In the genomic region with DNA sequence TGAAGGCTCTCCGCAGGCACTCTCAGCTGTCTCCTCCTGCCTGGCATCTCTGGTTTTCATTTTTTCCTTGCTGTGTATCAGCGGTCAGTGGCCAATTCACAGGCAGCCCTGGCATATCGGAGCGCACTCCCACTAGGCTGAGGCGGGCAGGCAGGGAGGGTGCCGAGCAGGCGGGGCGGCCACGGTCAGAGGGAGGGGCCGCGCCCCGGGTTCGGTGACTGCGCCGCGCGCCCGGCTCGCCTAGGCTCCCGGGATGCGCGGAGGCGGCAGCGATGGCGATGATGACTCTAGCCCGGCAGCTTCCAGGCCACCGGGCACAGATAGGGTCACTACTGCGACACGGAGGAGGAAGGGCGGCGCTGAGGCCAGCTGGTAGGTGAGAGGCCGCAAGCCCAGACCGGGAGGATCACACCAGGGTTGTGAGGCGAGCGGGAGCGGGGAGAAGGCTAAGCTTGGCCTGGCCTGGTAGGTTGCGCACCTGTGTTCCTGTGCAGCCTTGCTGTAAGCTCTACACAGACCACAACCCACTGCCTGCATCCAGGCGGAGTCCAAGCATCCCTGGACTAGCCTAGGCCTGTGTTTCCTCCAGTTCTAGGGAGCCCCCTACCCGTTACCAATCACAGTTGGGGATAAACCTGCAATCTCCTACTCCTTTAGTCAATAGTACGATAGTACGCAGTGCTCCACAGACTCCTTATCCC, we compare ENCODE assay signal across 8 mouse cellular contexts. TPM values are rescaled to one million over a fixed set of nuclear protein-coding genes. Genes with fewer than 3 reads are reported as not detected.
A peak's percentile ranks its signal among the peaks of the same experiment; 100 is the strongest.
DNase-seq lines count a peak whose midpoint lies in the region; ATAC-seq and TF ChIP-seq lines count a peak whose summit lies in the region.

Gpr75 (plus strand) TSS at position 188 of the 701 bp plus-strand sequence.
Asb3 (plus strand) TSS at position 246 of the 701 bp plus-strand sequence.

- in situ Hi-C loops in ES-E14 (cut with MboI; ENCODE audit: low sequenced_read_pairs in 2 of 2, unreplicated experiment in 2 of 2): no loop called here

- intact Hi-C loops in heart, postnatal 10 days (cut with DNase I): no loop called here

- H3K4me2 ChIP-seq in forebrain, postnatal 0 days (ENCODE audit: low read depth): peak within 1 kb of the TSS; percentile 69
- H3K4me2 ChIP-seq in liver, embryonic 13.5 days: peak within 1 kb of the TSS; percentile 65
- H3K4me2 ChIP-seq in neural tube, embryonic 11.5 days (ENCODE audit: low read depth): peak within 1 kb of the TSS; percentile 82

- 3% methylated on average over 41 of the region's 41 CpGs for WGBS in forebrain, postnatal 0 days
- 8% methylated on average over 41 of the region's 41 CpGs for WGBS in liver, embryonic 13.5 days (ENCODE audit: insufficient replicate concordance)
- WGBS in neural tube, embryonic 11.5 days: 5% methylated on average over 41 of the region's 41 CpGs

- peak; percentile 36 for TF ChIP-seq CTCF in forebrain, postnatal 0 days (IDR thresholded peaks at IDR 0.05; ENCODE audit: low read depth)

- no peaks in the 10 kb centered on the region for H3K9me3 ChIP-seq in ES-E14 (ENCODE audit: control insufficient read depth, insufficient read depth, low read depth, low read length)
- H3K9me3 ChIP-seq in forebrain, postnatal 0 days (ENCODE audit: low read length): no peaks in the 10 kb centered on the region
- no peaks in the 10 kb centered on the region for H3K9me3 ChIP-seq in liver, embryonic 13.5 days (replicated peaks)
- H3K9me3 ChIP-seq in neural tube, embryonic 11.5 days (ENCODE audit: control insufficient read depth, low read length): no peaks in the 10 kb centered on the region

- peak within 1 kb of the TSS; percentile 83 for H3K9ac ChIP-seq in ES-E14 (ENCODE audit: insufficient read depth, low read depth, low read length, poor library complexity, severe bottlenecking)
- H3K9ac ChIP-seq in forebrain, postnatal 0 days: peak within 1 kb of the TSS; percentile 85
- H3K9ac ChIP-seq in liver, embryonic 13.5 days: no peak within 1 kb of the TSS
- peak within 1 kb of the TSS; percentile 67 for H3K9ac ChIP-seq in neural tube, embryonic 11.5 days (ENCODE audit: low read length)

- H3K36me3 ChIP-seq in ES-E14 (ENCODE audit: control insufficient read depth, insufficient read depth, low read length, poor library complexity, severe bottlenecking): no peaks in the 10 kb centered on the region
- H3K36me3 ChIP-seq in forebrain, postnatal 0 days (ENCODE audit: insufficient read depth): no peaks in the 10 kb centered on the region
- no peaks in the 10 kb centered on the region for H3K36me3 ChIP-seq in liver, embryonic 13.5 days
- no peaks in the 10 kb centered on the region for H3K36me3 ChIP-seq in neural tube, embryonic 11.5 days (ENCODE audit: control insufficient read depth, insufficient read depth, low read length)

- H3K4me3 ChIP-seq in ES-E14 (ENCODE audit: insufficient read depth in 1 of 2, low read depth in 1 of 2, low read length in 2 of 2, poor library complexity in 1 of 2, severe bottlenecking in 1 of 2): peak within 1 kb of the TSS; percentile 80 to 87
- H3K4me3 ChIP-seq in forebrain, postnatal 0 days (ENCODE audit: low read depth, low read length): peak within 1 kb of the TSS; percentile 62
- H3K4me3 ChIP-seq in liver, embryonic 13.5 days (replicated peaks): peak within 1 kb of the TSS; percentile 47
- peak within 1 kb of the TSS; percentile 41 for H3K4me3 ChIP-seq in neural tube, embryonic 11.5 days (ENCODE audit: low read depth, low read length)

- peak; percentile 97 for ATAC-seq in forebrain, postnatal 0 days
- ATAC-seq in liver, embryonic 13.5 days (ENCODE audit: low read depth): peak; percentile 86
- peak; percentile 90 for ATAC-seq in neural tube, embryonic 11.5 days (ENCODE audit: insufficient read depth, low FRiP score, low TSS enrichment)

- H3K27ac ChIP-seq in ES-E14 (ENCODE audit: insufficient read depth, low read depth, low read length, poor library complexity, severe bottlenecking): peak within 1 kb of the TSS; percentile 14; the same call in 1 of the 2 replicates
- peak within 1 kb of the TSS; percentile 84 for H3K27ac ChIP-seq in forebrain, postnatal 0 days (ENCODE audit: low read depth, low read length)
- no peak within 1 kb of the TSS for H3K27ac ChIP-seq in liver, embryonic 13.5 days
- 0 out of 2 replicates have a peak within 1 kb of the TSS, but pooled peaks have one; percentile 6 for H3K27ac ChIP-seq in neural tube, embryonic 11.5 days (ENCODE audit: low read depth, low read length)

- no peaks in the 10 kb centered on the region for H3K27me3 ChIP-seq in forebrain, postnatal 0 days (ENCODE audit: insufficient read depth, low read length)
- peaks cover 19% of the 10 kb centered on the region for H3K27me3 ChIP-seq in liver, embryonic 13.5 days
- H3K27me3 ChIP-seq in neural tube, embryonic 11.5 days (ENCODE audit: control insufficient read depth, insufficient read depth, low read length): no peaks in the 10 kb centered on the region

- DNase-seq in ES-E14 (ENCODE audit: low read depth, low spot score): peak; percentile 25
- DNase-seq in cerebellum, adult 9-11 months: peak; percentile 90
- DNase-seq in forebrain, postnatal 0 days: peak; percentile 64
- DNase-seq in heart, postnatal 10 days: peak; percentile 56 to 60
- peak; percentile 64 to 77 for DNase-seq in kidney, postnatal 4 days
- peak; percentile 10 for DNase-seq in liver, embryonic 13.5 days
- peak; percentile 68 for DNase-seq in neural tube, embryonic 11.5 days (ENCODE audit: low spot score)
- peak; percentile 47 for DNase-seq in urinary bladder, adult 2 months (ENCODE audit: low spot score)

- peaks cover 0 to 3% of the 10 kb centered on the region in 2 experiments; a peak in 2 of 4 replicates for H3K4me1 ChIP-seq in ES-E14 (ENCODE audit: control insufficient read depth in 2 of 2, insufficient read depth in 2 of 2, low read length in 2 of 2, poor library complexity in 1 of 2)
- H3K4me1 ChIP-seq in forebrain, postnatal 0 days (ENCODE audit: insufficient read depth): no peaks in the 10 kb centered on the region
- peaks cover 8% of the 10 kb centered on the region for H3K4me1 ChIP-seq in liver, embryonic 13.5 days (replicated peaks)
- 0 out of 2 replicates have a peak, but pooled peaks cover 5% of the 10 kb centered on the region for H3K4me1 ChIP-seq in neural tube, embryonic 11.5 days (ENCODE audit: control insufficient read depth, insufficient read depth, low read length)

TF ChIP-seq in ES-E14, 5 proteins besides CTCF, POLR2A, EP300 and RAD21:
- TF ChIP-seq HCFC1 (IDR thresholded peaks at IDR 0.05; ENCODE audit: borderline replicate concordance, insufficient read depth, low read length) (no peak), ZC3H11A (IDR thresholded peaks at IDR 0.05; ENCODE audit: borderline replicate concordance, low read depth, low read length) (no peak), ZNF384 (IDR thresholded peaks at IDR 0.05; ENCODE audit: low read depth, low read length) (no peak), MAFK (IDR thresholded peaks at IDR 0.05; ENCODE audit: insufficient read depth, low read depth, low read length) (no peak), CHD2 (IDR thresholded peaks at IDR 0.05; ENCODE audit: low read depth, low read length) (no peak)

RNA-seq across cellular contexts. Expression of gene Gpr75, which starts in this region (rescaled TPM):
- total RNA-seq in ES-E14 (2012; rRNA removed): 0.80 and 0.95 TPM in 2 replicates
- total RNA-seq in forebrain, postnatal 0 days (2014; rRNA removed): 9.4 and 11.0 TPM in 2 replicates
- 4.1 and 6.5 TPM in 2 replicates for polyA plus RNA-seq in forebrain, postnatal 0 days (2015; fragmentation: Nextera tagmentation; extraction: Ambion mirVana)
- total RNA-seq in heart, postnatal 10 days (2021): not detected
- polyA plus RNA-seq in liver, embryonic 13.5 days (2015; fragmentation: Nextera tagmentation; extraction: Ambion mirVana): 0.03 TPM in 1 of 2 replicates, not detected in the other
- polyA plus RNA-seq in neural tube, embryonic 11.5 days (2014; fragmentation: Nextera tagmentation; extraction: Ambion mirVana): 0.78 and 0.89 TPM in 2 replicates
- polyA plus RNA-seq in urinary bladder, adult 2 months (2012; rRNA removed): 0.25 and 0.40 TPM in 2 replicates

RNA-seq across cellular contexts. Expression of gene Asb3, which starts in this region (rescaled TPM):
- 7.4 and 9.7 TPM in 2 replicates for total RNA-seq in ES-E14 (2012; rRNA removed)
- total RNA-seq in forebrain, postnatal 0 days (2014; rRNA removed): 25.7 and 28.2 TPM in 2 replicates
- 23.1 and 25.5 TPM in 2 replicates for polyA plus RNA-seq in forebrain, postnatal 0 days (2015; fragmentation: Nextera tagmentation; extraction: Ambion mirVana)
- 1 to 10 TPM; 7.3 to 9.1 TPM for total RNA-seq in heart, postnatal 10 days (2021)
- 12.5 and 16.0 TPM in 2 replicates for polyA plus RNA-seq in liver, embryonic 13.5 days (2015; fragmentation: Nextera tagmentation; extraction: Ambion mirVana)
- 28.1 and 31.4 TPM in 2 replicates for polyA plus RNA-seq in neural tube, embryonic 11.5 days (2014; fragmentation: Nextera tagmentation; extraction: Ambion mirVana)
- 12.0 and 13.8 TPM in 2 replicates for polyA plus RNA-seq in urinary bladder, adult 2 months (2012; rRNA removed)

Comparison
In these comparisons a context has a peak if more than half of its experiments do, and no peak if none do; other contexts are left out.
1. DNase-seq: peak in every context shown above with its lines; median percentile 90 in cerebellum, adult 9-11 months; 70 in kidney, postnatal 4 days; 68 in neural tube, embryonic 11.5 days; 64 in forebrain, postnatal 0 days; 58 in heart, postnatal 10 days; 47 in urinary bladder, adult 2 months; 25 in ES-E14; 10 in liver, embryonic 13.5 days.